Mouse (Mus musculus) Muller cell, postnatal 12 days (primary cell): ENCODE measurements around the gene Bmpr1b.
A peak's percentile ranks its signal among the peaks of the same experiment; 100 is the strongest.

Experiments used
- DNase-seq: peaks from one replicate; pipeline ENCODE4 v3.0.0-alpha.2; 2015; ENCODE audit errors: inconsistent ontology term

Gene Bmpr1b

DNA sequence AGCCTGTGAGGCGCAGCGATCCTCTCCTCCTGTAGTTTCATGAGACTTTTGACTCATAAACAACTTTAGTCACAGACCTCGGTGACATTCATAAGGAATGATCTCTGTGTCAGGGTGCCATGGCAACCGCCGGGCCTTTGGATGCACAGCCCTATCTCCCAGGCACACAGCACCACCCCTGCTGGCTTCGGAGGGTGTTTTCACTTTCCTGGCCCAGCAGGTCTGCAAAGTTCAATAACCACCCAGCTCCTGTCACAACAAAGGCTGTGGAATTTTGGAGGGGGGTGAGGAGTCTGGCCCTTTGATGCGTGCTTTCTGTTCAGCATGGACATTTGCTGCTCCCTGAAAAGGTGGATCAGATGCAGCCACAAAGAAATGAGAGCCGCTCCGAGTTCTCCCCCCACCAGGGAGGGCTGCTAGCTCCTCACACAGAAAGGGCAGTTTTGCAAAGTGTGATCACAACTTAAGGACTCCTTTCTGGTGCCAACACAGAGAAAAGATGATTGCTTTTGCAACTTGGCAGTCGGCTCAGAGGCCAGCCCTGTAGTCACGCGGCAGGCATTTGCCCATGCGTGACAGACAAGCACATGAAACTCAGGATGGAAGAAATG lies 349.8 kb downstream of the Bmpr1b start:
- peak; percentile 84 for DNase-seq

DNA sequence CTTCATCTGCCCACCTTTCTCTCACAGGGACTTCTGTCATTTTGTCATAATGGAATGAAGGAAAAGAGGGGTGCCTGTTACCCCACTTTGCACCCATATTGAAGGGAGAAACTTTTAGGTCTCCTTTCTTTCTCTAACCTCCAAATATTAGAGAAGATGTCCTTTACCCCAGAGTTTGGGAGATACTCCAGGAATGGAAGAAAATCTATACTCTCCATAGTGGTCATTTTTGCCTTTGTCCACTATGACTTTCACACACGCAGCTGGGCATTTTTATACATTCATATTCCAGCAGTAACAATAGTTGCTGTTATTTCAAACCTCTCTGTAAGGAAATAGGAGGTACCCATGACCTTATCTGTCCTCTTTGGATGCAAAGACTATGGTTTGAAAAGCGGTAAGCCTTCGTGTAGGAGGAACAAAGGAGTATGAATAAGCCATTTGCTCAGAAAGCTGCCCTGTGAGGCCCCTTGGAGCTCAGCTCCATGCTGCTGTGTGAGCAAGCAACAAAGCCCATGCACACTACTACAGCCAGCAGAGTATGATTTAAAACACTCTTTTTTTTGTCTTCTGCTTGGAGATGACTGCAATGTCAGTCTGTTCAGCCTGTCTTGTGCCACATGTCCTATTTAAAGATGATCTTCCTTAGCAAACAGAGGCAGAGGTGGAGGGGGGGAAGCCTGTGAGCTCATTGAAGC lies 350.5 kb downstream of the Bmpr1b start:
- no peak for DNase-seq

DNA sequence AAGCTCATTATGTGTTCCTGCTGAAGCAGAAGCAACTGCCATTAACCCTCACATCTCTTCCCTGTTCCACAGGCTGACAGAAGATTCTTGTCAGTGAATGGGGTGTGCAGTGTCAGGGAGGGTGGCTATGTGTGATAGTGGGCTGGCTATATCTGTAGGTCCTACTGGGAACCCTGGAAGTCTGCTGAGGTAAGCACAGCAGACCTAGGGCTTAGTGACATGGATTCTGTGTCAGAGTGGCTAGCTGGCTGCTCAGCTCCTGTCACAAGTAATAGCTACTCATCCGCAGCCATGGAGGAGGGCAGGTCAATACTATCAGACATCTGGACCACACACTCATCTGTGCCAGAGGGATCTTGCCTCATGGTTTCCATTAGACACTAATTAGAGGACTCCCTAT lies 354.4 kb downstream of the Bmpr1b start:
- DNase-seq, result peak; percentile 48

DNA sequence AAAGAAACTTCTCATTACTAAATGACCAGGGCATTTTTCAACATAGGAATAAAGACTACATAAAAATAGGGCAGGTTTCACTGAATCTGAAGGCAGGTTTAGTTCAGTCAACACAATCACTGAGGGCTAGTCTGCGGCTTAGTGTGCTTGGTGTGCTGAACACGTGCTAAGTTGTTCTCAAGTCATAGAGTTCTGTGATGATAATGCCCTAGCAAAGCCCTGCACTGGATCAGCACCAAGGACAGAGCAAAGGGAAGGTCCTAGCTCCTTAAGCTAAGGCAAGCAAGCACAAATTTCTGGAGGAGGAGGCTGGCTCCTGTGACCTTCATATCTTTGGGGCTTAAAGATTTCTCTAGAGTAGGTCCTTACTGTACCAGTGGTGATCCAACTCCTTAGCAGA lies 357.9 kb downstream of the Bmpr1b start:
- peak; percentile 38 for DNase-seq

DNA sequence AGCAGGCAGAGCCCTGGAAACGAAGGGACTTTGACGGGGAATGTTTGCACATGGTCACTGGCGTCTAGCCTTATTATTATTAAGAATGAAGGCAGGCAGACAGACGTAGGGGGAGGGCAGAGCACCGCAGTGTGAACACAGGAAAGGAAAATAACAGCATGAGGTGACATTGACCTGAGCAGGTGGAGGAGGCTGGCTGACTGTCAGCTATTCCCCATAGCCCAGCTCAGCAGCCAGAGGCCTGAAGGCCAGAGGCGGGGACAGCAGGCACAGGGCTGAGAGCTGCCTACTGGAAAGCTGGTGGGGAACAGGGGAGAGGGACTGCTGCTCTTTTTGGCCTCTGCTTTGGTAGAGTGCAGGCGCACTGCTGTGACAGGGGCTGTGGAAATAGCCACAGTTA lies 358.3 kb downstream of the Bmpr1b start:
- DNase-seq, result no peak

DNA sequence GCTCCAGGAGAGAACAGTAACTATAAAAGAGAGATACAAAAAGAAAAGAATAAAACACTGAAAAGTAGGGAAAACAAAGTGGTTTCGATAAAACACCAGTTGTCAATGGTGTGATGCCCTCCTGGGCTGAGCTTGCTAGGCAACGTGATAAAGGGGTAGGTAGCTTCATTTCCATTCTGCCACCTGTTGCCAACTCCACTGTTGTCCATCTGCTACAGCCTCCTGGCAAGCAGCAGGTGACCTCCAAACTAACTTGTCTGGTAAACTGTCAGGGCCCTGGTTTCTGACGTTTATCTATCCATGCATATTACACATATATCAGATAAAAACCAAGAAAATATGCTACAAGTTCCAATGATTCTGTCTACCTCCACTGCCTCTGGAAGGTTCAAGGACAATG lies 359.6 kb downstream of the Bmpr1b start:
- no peak for DNase-seq

DNA sequence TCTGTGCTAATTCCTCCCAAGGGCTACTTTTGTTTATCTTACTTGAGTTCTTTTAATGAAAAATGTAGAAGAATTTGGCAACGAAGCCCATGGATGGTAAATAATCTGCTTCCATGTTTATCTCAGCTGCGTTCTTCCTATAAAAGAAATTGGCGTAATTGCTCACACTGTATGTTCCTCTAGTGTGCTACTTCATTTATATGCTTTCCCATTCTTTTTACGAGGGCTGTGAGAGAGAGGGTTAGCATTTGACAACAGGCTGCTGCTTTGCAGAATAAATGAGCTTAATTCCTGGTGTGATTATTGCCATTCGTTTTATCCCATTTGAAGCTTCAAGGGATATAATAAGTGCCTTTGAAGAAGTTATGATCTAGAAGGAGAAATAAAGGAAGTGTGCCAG lies 365.1 kb downstream of the Bmpr1b start:
- no peak for DNase-seq

DNA sequence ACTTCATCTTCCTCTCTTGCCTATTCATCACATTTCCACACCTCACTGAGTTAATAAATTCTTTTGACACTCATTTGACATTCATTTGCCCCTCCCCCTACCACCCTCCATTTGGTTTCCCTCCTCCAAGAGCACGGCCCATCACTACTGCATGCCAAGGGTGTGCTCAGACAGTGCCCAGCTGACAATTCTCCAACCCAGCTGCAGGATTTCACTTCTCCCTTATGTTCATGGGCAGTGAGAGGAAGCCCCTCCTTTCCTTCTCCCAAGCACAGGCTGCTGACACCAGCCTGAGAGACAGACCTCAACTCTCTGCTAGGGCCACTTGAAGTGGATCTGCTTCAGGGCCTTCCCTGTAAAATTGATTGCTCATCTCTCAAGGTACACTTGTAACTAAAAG lies 371.4 kb downstream of the Bmpr1b start:
- no peak for DNase-seq

DNA sequence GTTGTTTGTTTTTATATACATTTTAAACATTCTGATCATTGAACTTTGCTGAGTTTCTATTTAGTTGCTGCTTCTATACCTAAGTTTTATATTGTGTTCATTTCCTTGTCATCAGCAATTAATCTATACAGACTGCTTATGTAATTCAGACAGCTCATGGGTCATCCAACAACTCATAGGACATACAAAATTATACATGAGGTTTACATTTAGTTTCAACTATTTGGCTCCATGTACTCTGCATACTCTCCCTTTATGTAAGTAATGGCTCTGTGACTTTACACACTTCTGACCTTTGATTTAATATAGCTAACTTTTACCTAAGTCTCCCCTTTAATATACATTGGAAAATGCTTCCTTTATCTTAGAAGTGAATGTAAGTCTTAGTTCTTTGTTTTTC lies 371.9 kb downstream of the Bmpr1b start:
- no peak for DNase-seq

DNA sequence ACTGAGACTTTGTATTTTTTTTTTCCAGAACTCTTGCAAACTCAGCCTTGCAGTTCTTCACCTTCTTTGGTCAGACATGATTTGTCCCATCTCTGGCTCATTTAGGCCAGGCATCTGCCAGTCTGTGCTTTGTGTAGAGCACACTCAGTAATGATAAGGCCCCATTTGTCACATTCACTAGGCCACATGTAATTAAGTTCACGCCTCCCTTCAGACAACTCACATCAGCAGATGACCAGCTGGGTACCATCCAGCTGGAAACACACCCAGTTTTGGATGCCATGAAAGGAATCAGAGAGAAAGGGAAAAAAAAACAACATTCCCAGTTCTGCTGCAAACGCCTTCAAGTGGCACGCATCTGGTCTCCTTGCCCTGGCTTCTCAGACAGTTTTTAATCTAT lies 374.9 kb downstream of the Bmpr1b start:
- peak; percentile 59 for DNase-seq

DNA sequence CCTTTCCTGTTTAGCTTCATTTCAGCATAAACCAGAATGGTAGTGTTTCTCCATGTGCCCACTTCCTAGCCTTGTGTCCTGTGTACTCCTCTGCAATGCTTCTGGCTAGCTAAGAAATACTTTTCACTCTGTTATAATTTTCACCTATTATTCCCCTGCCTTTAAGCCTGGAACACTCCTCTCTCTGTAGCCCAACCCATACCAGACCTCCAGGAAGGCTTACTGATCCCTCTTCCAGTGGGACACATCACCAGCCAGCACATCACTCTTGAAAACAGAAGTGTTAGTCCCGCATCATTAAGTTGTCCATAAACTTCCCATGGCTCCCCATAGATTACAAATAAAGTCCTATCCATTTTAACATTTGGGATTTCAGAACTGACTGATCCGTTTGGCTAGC lies 375.5 kb downstream of the Bmpr1b start:
- no peak for DNase-seq

DNA sequence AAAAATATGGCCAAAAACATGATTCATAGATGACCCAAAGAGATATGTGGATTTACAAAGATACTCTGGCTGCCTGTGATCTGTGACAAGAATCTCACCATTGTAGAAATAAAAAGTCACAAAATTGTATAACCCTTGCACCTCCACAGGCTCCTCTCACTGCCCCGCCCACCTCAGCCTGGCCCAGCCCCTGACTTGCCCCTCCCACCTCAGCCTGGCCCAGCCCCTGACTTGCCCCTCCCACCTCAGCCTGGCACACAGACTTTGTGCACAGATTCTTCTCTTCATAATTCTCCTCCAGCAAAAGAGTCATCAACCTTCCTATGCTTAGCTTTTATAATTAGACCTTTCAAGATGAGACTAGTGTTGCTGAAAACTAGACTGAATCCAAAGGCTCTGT lies 377.1 kb downstream of the Bmpr1b start:
- DNase-seq, result no peak

DNA sequence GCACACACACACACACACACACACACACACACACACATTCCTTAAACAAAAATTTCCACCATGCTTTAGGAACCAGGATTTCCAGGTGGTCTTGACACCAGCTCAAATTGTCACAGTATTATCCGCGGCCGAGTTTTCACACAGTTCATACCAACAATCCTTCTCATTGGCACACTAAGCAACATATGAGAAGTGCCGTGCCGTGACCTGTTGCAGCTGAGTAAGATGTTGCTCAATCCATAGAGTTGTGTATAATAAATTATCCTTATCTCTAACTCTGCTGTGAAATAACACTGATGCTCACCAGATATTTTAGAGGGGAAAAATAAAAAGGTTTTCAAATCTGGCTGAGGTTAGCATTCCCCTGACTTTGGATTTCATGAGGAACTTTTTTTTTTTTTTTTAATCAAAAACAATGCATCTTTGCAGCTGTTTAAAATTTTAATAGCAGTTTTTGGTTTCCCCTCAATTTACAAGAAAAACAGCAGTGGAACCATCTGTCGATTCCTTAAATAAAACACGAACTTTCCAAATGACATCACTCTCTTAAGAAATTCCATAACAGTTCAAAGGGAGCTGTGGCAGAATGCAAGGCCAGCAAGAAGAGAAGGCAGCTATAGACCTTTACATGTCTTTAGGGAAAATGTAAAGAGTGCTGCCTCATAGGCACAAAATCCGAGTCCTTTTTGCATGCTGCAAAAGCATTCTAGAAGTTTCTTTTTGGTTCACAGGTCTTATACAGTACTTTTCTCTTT lies 378.0 kb downstream of the Bmpr1b start:
- no peak for DNase-seq
